Mouse (Mus musculus): ENCODE measurements at regions not wholly inside any gene's neighbourhood (a gene's known extent, or its start where the extent isn't known, plus 50 kb on each side); places are given as distances from the start of the nearest gene placed in this dataset.

- no peak overlapping the region for H3K4me3 ChIP-seq (ENCODE audit: low read length)
- no peak for ATAC-seq
Observed at GRCm38 (mm10) chr5:126250331-126250730, 718.8 kb downstream of the Tmem132b start.

GRCm38 (mm10) chr5:126254661-126255060, 723.1 kb downstream of the Tmem132b start:
- Histone ChIP-seq H3K4me1 (ENCODE audit: control insufficient read depth, insufficient read depth, low read length) (no peaks in the 10 kb centered on the region), H3K9ac (ENCODE audit: low read depth, low read length) (no peak overlapping the region), H3K27ac (ENCODE audit: low read length) (no peak overlapping the region), H3K36me3 (ENCODE audit: control insufficient read depth, insufficient read depth, low read length) (no peaks in the 10 kb centered on the region), H3K4me3 (ENCODE audit: low read length) (no peak overlapping the region), H3K4me2 (ENCODE audit: low read depth, low read length) (no peak overlapping the region), H3K9me3 (ENCODE audit: control insufficient read depth, low read length) (no peaks in the 10 kb centered on the region; the same call in 1 of the 2 replicates), H3K27me3 (replicated peaks; ENCODE audit: control insufficient read depth, insufficient read depth, low read length) (no peaks in the 10 kb centered on the region)
- no peak for ATAC-seq
- 58% methylated on average over 1 of the region's 1 CpGs for WGBS

More at GRCm38 (mm10) chr5:126250331-126250730, 718.8 kb downstream of the Tmem132b start:
- H3K4me2 ChIP-seq (ENCODE audit: low read depth, low read length) = no peak overlapping the region
- H3K9me3 ChIP-seq (ENCODE audit: control insufficient read depth, low read length) = no peaks in the 10 kb centered on the region
- H3K9ac ChIP-seq (ENCODE audit: low read depth, low read length) = no peak overlapping the region
- H3K4me1 ChIP-seq (ENCODE audit: control insufficient read depth, insufficient read depth, low read length) = no peaks in the 10 kb centered on the region
- no peaks in the 10 kb centered on the region for H3K36me3 ChIP-seq (ENCODE audit: control insufficient read depth, insufficient read depth, low read length)
- 58% methylated on average over 1 of the region's 1 CpGs for WGBS
- no peaks in the 10 kb centered on the region for H3K27me3 ChIP-seq (replicated peaks; ENCODE audit: control insufficient read depth, insufficient read depth, low read length)
- H3K27ac ChIP-seq (ENCODE audit: low read length) = no peak overlapping the region

GRCm38 (mm10) chr5:126257860-126258259, 726.3 kb downstream of the Tmem132b start:
- no peak overlapping the region for H3K9ac ChIP-seq (ENCODE audit: low read depth, low read length)
- 62% methylated on average over 5 of the region's 5 CpGs for WGBS
- H3K36me3 ChIP-seq (ENCODE audit: control insufficient read depth, insufficient read depth, low read length) = no peaks in the 10 kb centered on the region
- no peak overlapping the region for H3K4me2 ChIP-seq (ENCODE audit: low read depth, low read length)
- ATAC-seq = no peak
- no peaks in the 10 kb centered on the region; the same call in 1 of the 2 replicates for H3K9me3 ChIP-seq (ENCODE audit: control insufficient read depth, low read length)
- no peaks in the 10 kb centered on the region for H3K4me1 ChIP-seq (ENCODE audit: control insufficient read depth, insufficient read depth, low read length)
- H3K27me3 ChIP-seq (replicated peaks; ENCODE audit: control insufficient read depth, insufficient read depth, low read length) = no peaks in the 10 kb centered on the region
- no peak overlapping the region for H3K27ac ChIP-seq (ENCODE audit: low read length)
- H3K4me3 ChIP-seq (ENCODE audit: low read length) = no peak overlapping the region

GRCm38 (mm10) chr5:126266471-126266870, 734.9 kb downstream of the Tmem132b start:
- Histone ChIP-seq H3K36me3 (ENCODE audit: control insufficient read depth, insufficient read depth, low read length) (no peaks in the 10 kb centered on the region), H3K27ac (ENCODE audit: low read length) (no peak overlapping the region), H3K9ac (ENCODE audit: low read depth, low read length) (no peak overlapping the region), H3K9me3 (ENCODE audit: control insufficient read depth, low read length) (no peaks in the 10 kb centered on the region), H3K4me2 (ENCODE audit: low read depth, low read length) (no peak overlapping the region), H3K4me1 (ENCODE audit: control insufficient read depth, insufficient read depth, low read length) (no peaks in the 10 kb centered on the region), H3K27me3 (replicated peaks; ENCODE audit: control insufficient read depth, insufficient read depth, low read length) (no peaks in the 10 kb centered on the region), H3K4me3 (ENCODE audit: low read length) (no peak overlapping the region)
- 84% methylated on average over 2 of the region's 2 CpGs for WGBS
- no peak for ATAC-seq

- WGBS = 49% methylated on average over 2 of the region's 2 CpGs
- Histone ChIP-seq H3K27ac (ENCODE audit: low read length) (no peak overlapping the region), H3K4me1 (ENCODE audit: control insufficient read depth, insufficient read depth, low read length) (no peaks in the 10 kb centered on the region), H3K4me2 (ENCODE audit: low read depth, low read length) (no peak overlapping the region), H3K4me3 (ENCODE audit: low read length) (no peak overlapping the region), H3K9me3 (ENCODE audit: control insufficient read depth, low read length) (no peaks in the 10 kb centered on the region), H3K36me3 (ENCODE audit: control insufficient read depth, insufficient read depth, low read length) (no peaks in the 10 kb centered on the region), H3K27me3 (replicated peaks; ENCODE audit: control insufficient read depth, insufficient read depth, low read length) (no peaks in the 10 kb centered on the region), H3K9ac (ENCODE audit: low read depth, low read length) (no peak overlapping the region)
- no peak for ATAC-seq
Observed at GRCm38 (mm10) chr5:126266929-126267609, 735.5 kb downstream of the Tmem132b start.

DNA sequence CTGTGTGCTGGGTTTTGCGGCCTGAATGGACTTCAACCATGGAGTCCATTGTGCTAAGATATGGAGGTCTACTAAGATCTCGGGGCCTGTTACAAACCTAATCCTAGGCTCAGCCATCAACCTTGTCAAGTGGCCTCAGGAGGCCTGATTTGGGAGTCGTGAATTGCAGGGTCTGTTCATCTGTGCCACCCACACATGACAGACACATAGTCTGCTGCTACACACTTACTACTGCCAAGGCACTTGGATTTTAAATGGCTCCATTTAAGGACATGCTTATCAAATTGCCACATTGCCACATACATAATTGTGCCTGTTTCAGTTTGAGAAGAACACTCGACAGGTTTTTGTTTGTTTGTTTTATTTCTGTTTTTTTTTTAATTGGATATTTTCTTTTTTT, 737.0 kb downstream of the Tmem132b start:
- Histone ChIP-seq H3K4me3 (ENCODE audit: low read length) (no peak overlapping the region), H3K9ac (ENCODE audit: low read depth, low read length) (no peak overlapping the region), H3K9me3 (ENCODE audit: control insufficient read depth, low read length) (no peaks in the 10 kb centered on the region), H3K36me3 (ENCODE audit: control insufficient read depth, insufficient read depth, low read length) (no peaks in the 10 kb centered on the region), H3K4me1 (ENCODE audit: control insufficient read depth, insufficient read depth, low read length) (no peaks in the 10 kb centered on the region), H3K4me2 (ENCODE audit: low read depth, low read length) (no peak overlapping the region), H3K27me3 (replicated peaks; ENCODE audit: control insufficient read depth, insufficient read depth, low read length) (no peaks in the 10 kb centered on the region), H3K27ac (ENCODE audit: low read length) (no peak overlapping the region)
- 89% methylated on average over 4 of the region's 4 CpGs for WGBS
- ATAC-seq = no peak

- Histone ChIP-seq H3K27me3 (replicated peaks; ENCODE audit: control insufficient read depth, insufficient read depth, low read length) (no peaks in the 10 kb centered on the region), H3K9me3 (ENCODE audit: control insufficient read depth, low read length) (no peaks in the 10 kb centered on the region), H3K36me3 (ENCODE audit: control insufficient read depth, insufficient read depth, low read length) (no peaks in the 10 kb centered on the region), H3K4me1 (ENCODE audit: control insufficient read depth, insufficient read depth, low read length) (no peaks in the 10 kb centered on the region), H3K9ac (ENCODE audit: low read depth, low read length) (no peak overlapping the region), H3K4me2 (ENCODE audit: low read depth, low read length) (no peak overlapping the region), H3K27ac (ENCODE audit: low read length) (no peak overlapping the region), H3K4me3 (ENCODE audit: low read length) (no peak overlapping the region)
- 87% methylated on average over 8 of the region's 8 CpGs for WGBS
- no peak for ATAC-seq
Observed at GRCm38 (mm10) chr5:126274316-126274715, 742.7 kb downstream of the Tmem132b start.

DNA sequence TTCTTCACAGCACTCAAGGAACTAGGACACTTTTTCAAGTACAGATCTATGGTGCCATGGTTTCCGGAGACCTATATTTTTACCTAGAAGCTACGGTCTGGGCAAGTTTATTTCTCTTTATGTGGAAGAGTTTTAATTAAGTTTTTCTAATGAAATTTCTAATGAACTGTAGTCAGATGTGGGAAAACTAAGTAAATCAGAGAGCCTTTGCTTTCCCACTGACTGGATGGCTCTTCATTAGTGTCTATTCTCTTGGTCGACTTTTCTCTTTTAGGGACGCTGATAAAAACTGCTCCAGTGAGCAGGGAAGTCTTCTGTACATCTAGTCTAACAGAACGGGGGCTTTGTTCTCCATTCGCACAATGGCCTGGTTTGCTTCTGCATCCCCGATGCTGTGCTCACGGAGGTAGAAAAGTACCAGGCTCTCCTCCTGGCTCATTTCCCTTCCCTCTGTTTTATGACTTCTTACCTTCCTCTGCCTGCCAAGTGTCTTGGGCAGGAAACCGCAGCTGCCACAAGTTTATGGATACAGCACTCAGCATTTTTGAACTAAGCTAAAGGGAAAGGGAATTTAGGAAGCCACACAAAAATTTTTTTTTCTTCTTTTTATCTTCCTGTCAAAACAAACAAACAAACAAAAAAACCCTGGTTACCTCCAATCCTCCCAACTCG, 749.6 kb downstream of the Tmem132b start:
- Histone ChIP-seq H3K4me2 (ENCODE audit: low read depth, low read length) (no peak overlapping the region), H3K27me3 (replicated peaks; ENCODE audit: control insufficient read depth, insufficient read depth, low read length) (0 out of 2 replicates have a peak, but pooled peaks cover 3% of the 10 kb centered on the region), H3K9ac (ENCODE audit: low read depth, low read length) (no peak overlapping the region), H3K36me3 (ENCODE audit: control insufficient read depth, insufficient read depth, low read length) (no peaks in the 10 kb centered on the region), H3K4me1 (ENCODE audit: control insufficient read depth, insufficient read depth, low read length) (no peaks in the 10 kb centered on the region), H3K4me3 (ENCODE audit: low read length) (no peak overlapping the region), H3K27ac (ENCODE audit: low read length) (no peak overlapping the region), H3K9me3 (ENCODE audit: control insufficient read depth, low read length) (no peaks in the 10 kb centered on the region)
- WGBS = 29% methylated on average over 10 of the region's 10 CpGs
- no peak for ATAC-seq

DNA sequence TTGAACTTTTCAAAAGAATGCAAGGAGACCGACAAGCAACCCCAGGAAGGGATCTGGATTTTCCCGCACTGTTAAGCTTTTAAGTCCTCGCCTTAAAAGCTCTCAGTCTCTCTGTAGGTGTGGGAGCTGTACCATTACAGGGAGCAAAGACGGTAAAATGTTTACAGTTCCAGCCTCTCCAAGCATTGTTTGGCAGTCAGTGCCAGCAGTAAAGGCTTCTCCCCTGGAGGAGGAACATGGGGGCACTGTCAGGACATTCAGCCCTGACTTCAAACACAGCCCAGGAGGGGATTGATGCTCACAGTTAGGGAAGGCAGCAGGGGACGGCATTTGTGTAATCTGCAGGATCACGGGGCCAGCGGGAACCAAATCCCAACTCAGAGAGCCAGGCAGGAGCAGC, 750.2 kb downstream of the Tmem132b start:
- Histone ChIP-seq H3K9me3 (ENCODE audit: control insufficient read depth, low read length) (no peaks in the 10 kb centered on the region), H3K4me3 (ENCODE audit: low read length) (no peak overlapping the region), H3K4me2 (ENCODE audit: low read depth, low read length) (no peak overlapping the region), H3K4me1 (ENCODE audit: control insufficient read depth, insufficient read depth, low read length) (no peaks in the 10 kb centered on the region), H3K36me3 (ENCODE audit: control insufficient read depth, insufficient read depth, low read length) (no peaks in the 10 kb centered on the region), H3K27ac (ENCODE audit: low read length) (no peak overlapping the region), H3K9ac (ENCODE audit: low read depth, low read length) (no peak overlapping the region), H3K27me3 (replicated peaks; ENCODE audit: control insufficient read depth, insufficient read depth, low read length) (0 out of 2 replicates have a peak, but pooled peaks cover 3% of the 10 kb centered on the region)
- WGBS = 7% methylated on average over 7 of the region's 7 CpGs
- no peak for ATAC-seq
